Mouse (Mus musculus) hindbrain, embryonic 16.5 days (tissue): Measurements from ENCODE around the gene Madd. TPM values are rescaled to one million over a fixed set of nuclear protein-coding genes. Genes with fewer than 3 reads are reported as not detected.

ENCODE experiments used
- ATAC-seq: fragments of 200-750 bp; cut with Nextera tagmentation; 2 replicates; pipeline ENCODE4 v1.8.0; 2017; ENCODE audit warnings: moderate TSS enrichment, moderate library complexity
- H3K27ac ChIP-seq: fragments of 300-500 bp; sonication (generic); 2 replicates; pipeline ENCODE4 v1.5.1; 2014; ENCODE audit warnings: low read depth, mild to moderate bottlenecking, control low read depth, low read length, moderate library complexity
- H3K27me3 ChIP-seq: fragments of 300-500 bp; sonication (generic); replicated peaks from 2 replicates; pipeline ENCODE4 v1.6.1; 2014; ENCODE audit warnings: low read length; ENCODE audit not compliant: control insufficient read depth, insufficient read depth
- H3K36me3 ChIP-seq: fragments of 300-500 bp; sonication (generic); 2 replicates; pipeline ENCODE4 v1.6.1; 2014; ENCODE audit warnings: mild to moderate bottlenecking, low read length, moderate library complexity, mixed read lengths; ENCODE audit not compliant: control insufficient read depth, insufficient read depth
- H3K4me1 ChIP-seq: fragments of 300-500 bp; sonication (generic); 2 replicates; pipeline ENCODE4 v1.6.1; 2014; ENCODE audit warnings: low read depth, low read length; ENCODE audit not compliant: control insufficient read depth, insufficient read depth
- H3K4me2 ChIP-seq: fragments of 300-500 bp; sonication (generic); 2 replicates; pipeline ENCODE4 v1.6.1; 2014; ENCODE audit warnings: mild to moderate bottlenecking, low read length, control low read depth, moderate library complexity
- H3K4me3 ChIP-seq: fragments of 300-500 bp; sonication (generic); 2 replicates; pipeline ENCODE4 v1.5.1; 2014; ENCODE audit warnings: mild to moderate bottlenecking, low read length, control low read depth, moderate library complexity
- H3K9ac ChIP-seq: fragments of 300-500 bp; sonication (generic); 2 replicates; pipeline ENCODE4 v1.6.1; 2014; ENCODE audit warnings: low read depth, mild to moderate bottlenecking, control low read depth, low read length, moderate library complexity
- H3K9me3 ChIP-seq: fragments of 300-500 bp; sonication (generic); 2 replicates; pipeline ENCODE4 v1.6.1; 2014; ENCODE audit warnings: mild to moderate bottlenecking, low read length, moderate library complexity; ENCODE audit not compliant: control insufficient read depth
- WGBS: fragments of 180-500 bp; shearing (Covaris S2); extraction: QIAGEN DNeasy Blood & Tissue Kit; methylation state at CpG from one replicate; pipeline ENCODE4 v1.1.7; 2014; 5-methylcytosine and 5-hydroxymethylcytosine counted together
- polyA plus RNA-seq: library from polyadenylated mRNA; unstranded; fragments of >200 nt; fragmentation: Nextera tagmentation; extraction: Ambion mirVana; gene quantifications from 2 replicates; pipeline ENCODE4 v1.2.1, GENCODE M21; 2015

The Madd gene
- polyA plus RNA-seq, 1 experiment from 2014 or later, result 49.9 TPM

DNA sequence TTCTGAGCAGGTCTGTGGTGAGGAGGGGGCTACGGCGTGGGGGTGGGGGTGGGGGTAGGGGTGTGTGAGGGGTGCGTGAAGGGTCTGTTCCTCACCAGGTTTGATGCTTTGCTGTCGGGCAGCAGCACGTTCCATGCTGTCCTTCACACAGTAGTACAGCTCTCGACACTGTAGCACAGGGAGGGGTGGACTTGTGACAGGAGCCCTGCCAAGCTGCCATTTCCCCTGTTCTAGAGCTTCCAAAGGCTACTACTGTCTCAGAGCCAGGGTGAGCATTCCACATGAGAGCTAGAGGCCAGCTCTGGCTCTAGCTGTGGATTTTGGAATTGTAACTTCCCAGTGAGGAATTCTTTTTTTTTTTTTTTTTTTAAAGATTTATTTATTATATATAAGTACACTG, 40.7 kb downstream of the Madd start:
- H3K9me3 ChIP-seq, result no peaks in the 10 kb centered on the region
- H3K9ac ChIP-seq, result no peak overlapping the region
- H3K4me1 ChIP-seq, result no peaks in the 10 kb centered on the region
- H3K27ac ChIP-seq, result no peak overlapping the region
- no peak overlapping the region for H3K4me3 ChIP-seq
- no peak overlapping the region for H3K4me2 ChIP-seq
- 0 out of 2 replicates have a peak, but pooled peaks have one; percentile 28 for ATAC-seq
- H3K27me3 ChIP-seq, result no peaks in the 10 kb centered on the region
- whole genome bisulfite sequencing, result 94% methylated on average over 6 of the region's 6 CpGs
- H3K36me3 ChIP-seq, result peaks cover 50% of the 10 kb centered on the region

DNA sequence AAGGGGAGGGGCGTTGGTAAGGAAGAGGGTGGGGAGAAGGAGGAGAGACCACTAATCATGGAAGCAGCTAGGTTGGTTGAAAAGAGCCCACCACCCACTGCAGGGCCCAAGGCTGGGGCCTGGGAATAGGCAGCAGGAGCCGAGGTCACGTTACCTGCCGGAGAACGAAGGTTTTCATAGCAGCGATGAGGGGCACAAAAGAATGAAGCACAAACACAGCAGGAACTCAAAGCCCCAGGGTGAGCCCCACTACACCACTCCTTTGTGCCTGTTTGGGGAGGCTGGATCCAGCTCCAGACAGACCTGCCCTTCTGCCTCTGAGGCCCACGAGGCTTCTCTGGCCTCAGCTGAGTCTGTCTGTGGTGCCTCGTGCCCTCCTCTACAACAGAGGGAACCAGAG, 43.9 kb downstream of the Madd start:
- peaks cover 46% of the 10 kb centered on the region for H3K36me3 ChIP-seq
- no peak overlapping the region for H3K4me3 ChIP-seq
- no peaks in the 10 kb centered on the region for H3K9me3 ChIP-seq
- ATAC-seq, result no peak
- H3K4me2 ChIP-seq, result no peak overlapping the region
- H3K9ac ChIP-seq, result no peak overlapping the region
- H3K4me1 ChIP-seq, result no peaks in the 10 kb centered on the region
- no peak overlapping the region for H3K27ac ChIP-seq
- H3K27me3 ChIP-seq, result no peaks in the 10 kb centered on the region
- WGBS, result 74% methylated on average over 8 of the region's 8 CpGs

DNA sequence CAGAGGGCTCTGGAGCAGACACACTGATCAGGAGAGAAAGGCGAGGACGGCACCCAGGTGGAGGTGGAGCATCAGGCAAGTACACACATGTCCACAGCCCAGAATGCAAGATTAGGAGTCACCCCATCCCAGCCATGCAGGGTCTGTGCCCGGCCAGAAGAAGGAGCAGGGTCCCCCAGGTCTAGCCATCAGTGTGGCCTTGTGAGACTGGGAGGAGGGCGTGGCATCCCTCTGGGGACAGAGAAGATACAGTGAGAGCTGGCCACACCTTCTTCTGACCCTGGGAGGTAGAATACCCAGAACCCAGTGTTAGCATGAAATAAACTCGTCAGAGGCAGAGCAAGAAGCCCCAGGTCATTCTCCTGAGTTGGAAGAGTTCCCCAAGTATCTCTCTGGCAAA, 44.3 kb downstream of the Madd start:
- peaks cover 46% of the 10 kb centered on the region for H3K36me3 ChIP-seq
- no peaks in the 10 kb centered on the region for H3K9me3 ChIP-seq
- no peak overlapping the region for H3K9ac ChIP-seq
- WGBS, result 85% methylated on average over 5 of the region's 5 CpGs
- H3K4me3 ChIP-seq, result no peak overlapping the region
- H3K4me2 ChIP-seq, result no peak overlapping the region
- no peak for ATAC-seq
- H3K27ac ChIP-seq, result no peak overlapping the region
- H3K27me3 ChIP-seq, result no peaks in the 10 kb centered on the region
- H3K4me1 ChIP-seq, result no peaks in the 10 kb centered on the region

DNA sequence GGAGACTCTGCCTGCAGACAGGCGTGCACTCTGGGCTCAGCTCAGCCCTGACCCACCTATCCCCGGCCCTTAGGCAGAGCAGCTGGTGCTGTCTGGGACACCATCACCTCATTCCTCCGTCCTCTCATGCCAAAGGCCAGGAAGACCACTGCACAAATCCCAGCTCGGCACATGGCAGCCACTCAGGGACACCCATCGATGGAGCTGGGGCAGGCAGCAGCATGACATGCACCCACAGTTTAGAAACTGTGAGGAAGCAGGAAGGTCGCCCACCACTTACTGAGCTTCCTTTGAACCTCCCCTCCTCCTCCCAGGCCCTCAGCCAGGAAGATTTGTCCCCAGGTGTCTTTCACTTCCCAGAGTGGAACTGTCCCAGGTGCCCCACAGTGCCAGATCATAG, 46.2 kb downstream of the Madd start:
- no peaks in the 10 kb centered on the region for H3K27me3 ChIP-seq
- no peaks in the 10 kb centered on the region for H3K9me3 ChIP-seq
- peaks cover 37% of the 10 kb centered on the region for H3K36me3 ChIP-seq
- no peak overlapping the region for H3K4me2 ChIP-seq
- no peak overlapping the region for H3K27ac ChIP-seq
- no peak overlapping the region for H3K9ac ChIP-seq
- ATAC-seq, result no peak
- WGBS, result 91% methylated on average over 6 of the region's 6 CpGs
- H3K4me1 ChIP-seq, result no peaks in the 10 kb centered on the region
- no peak overlapping the region for H3K4me3 ChIP-seq

DNA sequence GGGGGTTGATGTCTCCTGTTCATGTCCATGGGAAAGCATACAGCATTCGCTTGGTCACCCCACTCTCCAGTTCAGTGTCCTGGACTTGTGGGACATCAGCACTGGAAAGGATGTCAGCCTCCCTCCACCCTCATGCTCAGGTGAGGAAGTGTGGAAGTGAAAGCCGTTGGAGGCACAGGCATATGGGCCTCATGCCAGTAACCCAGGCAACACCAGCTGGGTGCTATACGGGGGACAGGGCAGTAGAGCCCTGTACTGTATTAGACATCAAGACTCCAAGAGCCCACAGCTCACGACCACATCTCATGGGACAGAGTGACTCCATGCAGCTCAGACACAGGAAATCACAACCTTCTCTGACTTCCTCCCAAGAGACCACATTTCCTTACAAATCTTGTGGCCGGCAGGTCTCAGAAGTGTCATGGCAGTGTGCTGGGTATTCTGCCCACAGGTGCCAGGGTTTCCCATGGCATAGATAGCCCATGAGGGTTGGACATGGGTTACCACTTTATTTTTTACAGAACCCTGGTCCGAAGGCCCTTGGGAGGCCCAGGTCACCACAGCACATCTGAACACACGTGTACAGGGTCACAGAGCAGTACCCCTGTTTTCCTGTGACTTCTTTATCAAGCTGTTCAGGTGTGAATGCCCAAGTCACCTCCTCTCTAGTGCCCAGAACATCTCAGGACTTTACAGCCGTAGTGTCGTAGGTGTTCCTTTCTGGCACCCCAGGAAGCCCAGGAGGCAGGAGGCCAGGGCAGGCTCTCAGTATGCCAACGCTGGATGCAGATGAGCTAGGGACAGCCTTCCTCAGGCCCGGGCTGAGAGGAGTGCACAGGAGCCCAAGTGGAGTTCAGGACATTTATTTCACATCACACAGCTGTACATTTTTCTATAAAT, 46.9 kb downstream of the Madd start:
- Histone ChIP-seq H3K9me3 (no peaks in the 10 kb centered on the region), H3K4me1 (no peaks in the 10 kb centered on the region), H3K4me2 (no peak overlapping the region), H3K9ac (no peak overlapping the region), H3K27ac (no peak overlapping the region), H3K36me3 (peaks cover 32% of the 10 kb centered on the region), H3K4me3 (no peak overlapping the region), H3K27me3 (no peaks in the 10 kb centered on the region)
- WGBS, result 83% methylated on average over 11 of the region's 11 CpGs
- ATAC-seq, result no peak

DNA sequence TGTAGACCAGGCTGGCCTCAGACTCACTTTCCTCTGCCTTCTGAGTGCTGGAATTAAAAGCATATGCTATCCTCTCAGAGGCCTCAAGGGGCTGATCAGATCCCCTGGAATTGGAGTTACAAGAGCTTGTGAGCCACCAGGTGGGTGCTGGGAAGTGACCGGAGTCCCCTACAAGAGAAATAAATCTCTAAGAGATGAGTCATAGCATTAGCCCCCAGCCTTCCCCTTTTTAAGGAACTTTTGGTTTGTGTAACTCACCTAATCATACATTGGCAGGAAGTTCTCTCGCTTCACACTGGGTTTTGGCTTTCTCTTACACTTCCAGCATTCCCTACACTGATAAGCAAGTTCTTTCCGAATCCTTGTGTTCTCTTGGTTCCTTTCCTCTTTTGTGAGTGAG, 51.6 kb downstream of the Madd start:
- Histone ChIP-seq H3K27ac (no peak overlapping the region), H3K4me1 (no peaks in the 10 kb centered on the region), H3K9ac (no peak overlapping the region), H3K36me3 (peaks cover 3% of the 10 kb centered on the region; the same call in 1 of the 2 replicates), H3K9me3 (no peaks in the 10 kb centered on the region), H3K4me3 (no peak overlapping the region), H3K4me2 (no peak overlapping the region), H3K27me3 (no peaks in the 10 kb centered on the region)
- ATAC-seq, result no peak
- 93% methylated on average over 3 of the region's 3 CpGs for WGBS

DNA sequence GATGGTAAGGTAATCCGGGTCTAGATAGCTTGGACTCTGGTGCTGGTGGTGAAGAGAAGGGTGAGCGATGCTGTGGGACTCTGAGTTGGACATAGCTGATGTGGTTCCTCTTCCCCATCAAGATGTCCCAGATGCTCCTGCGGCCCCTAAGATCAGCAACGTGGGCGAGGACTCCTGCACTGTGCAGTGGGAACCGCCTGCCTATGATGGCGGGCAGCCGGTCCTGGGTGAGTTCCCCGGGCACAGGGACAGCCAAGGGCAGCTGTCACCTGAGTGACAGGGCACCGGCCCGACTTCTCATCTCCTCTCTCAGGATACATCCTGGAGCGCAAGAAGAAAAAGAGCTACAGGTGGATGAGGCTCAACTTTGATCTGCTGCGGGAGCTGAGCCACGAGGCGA, 52.4 kb downstream of the Madd start:
- WGBS, result 94% methylated on average over 15 of the region's 15 CpGs
- Histone ChIP-seq H3K36me3 (no peaks in the 10 kb centered on the region), H3K27me3 (no peaks in the 10 kb centered on the region), H3K9ac (no peak overlapping the region), H3K4me3 (no peak overlapping the region), H3K4me2 (no peak overlapping the region), H3K4me1 (no peaks in the 10 kb centered on the region), H3K9me3 (no peaks in the 10 kb centered on the region), H3K27ac (no peak overlapping the region)
- no peak for ATAC-seq

DNA sequence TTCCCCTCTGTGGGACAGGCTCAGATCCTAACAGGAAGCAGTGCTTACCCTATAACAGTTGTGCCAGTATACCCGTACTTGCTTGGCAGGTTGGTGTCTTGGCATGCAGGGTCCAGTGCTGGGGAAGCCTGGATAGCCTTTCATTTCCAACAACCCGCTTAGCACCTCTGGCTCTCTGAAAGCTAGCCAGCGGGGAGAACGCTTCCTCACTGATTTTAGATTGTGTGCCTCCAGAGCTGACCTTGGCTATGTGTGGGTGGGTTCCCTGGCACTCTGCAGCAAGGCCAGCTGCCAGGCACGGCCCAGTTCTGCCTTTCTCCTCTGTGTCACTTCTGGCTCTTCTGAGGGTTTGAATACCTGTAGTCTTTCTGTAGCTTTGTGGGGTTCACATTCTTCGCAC, 53.5 kb downstream of the Madd start:
- H3K4me1 ChIP-seq, result no peaks in the 10 kb centered on the region
- H3K4me3 ChIP-seq, result no peak overlapping the region
- no peak overlapping the region for H3K9ac ChIP-seq
- ATAC-seq, result no peak
- H3K4me2 ChIP-seq, result no peak overlapping the region
- H3K27ac ChIP-seq, result no peak overlapping the region
- no peaks in the 10 kb centered on the region for H3K36me3 ChIP-seq
- H3K9me3 ChIP-seq, result no peaks in the 10 kb centered on the region
- 86% methylated on average over 6 of the region's 6 CpGs for WGBS
- no peaks in the 10 kb centered on the region for H3K27me3 ChIP-seq

DNA sequence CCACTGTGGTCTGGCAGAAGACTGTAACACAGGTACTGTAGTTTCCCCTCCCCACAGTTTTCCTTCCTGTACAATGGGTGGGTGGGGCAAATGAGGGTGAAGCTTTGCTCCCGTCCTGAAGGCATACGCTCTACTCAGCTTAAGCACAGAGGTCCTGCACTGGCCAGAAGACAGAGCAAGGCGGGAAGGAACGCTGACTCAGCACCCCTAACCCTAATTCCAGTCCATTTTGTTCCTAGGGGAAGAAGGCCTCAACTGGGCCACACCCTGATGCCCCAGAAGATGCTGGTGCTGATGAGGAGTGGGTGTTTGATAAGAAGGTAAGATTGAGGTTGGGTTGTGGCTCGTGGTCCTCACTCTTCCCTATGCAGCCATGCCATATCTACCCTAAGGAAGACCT, 54.9 kb downstream of the Madd start:
- no peak overlapping the region for H3K4me2 ChIP-seq
- no peaks in the 10 kb centered on the region for H3K9me3 ChIP-seq
- no peak overlapping the region for H3K4me3 ChIP-seq
- no peaks in the 10 kb centered on the region for H3K27me3 ChIP-seq
- H3K36me3 ChIP-seq, result no peaks in the 10 kb centered on the region
- WGBS, result 91% methylated on average over 5 of the region's 5 CpGs
- ATAC-seq, result no peak
- H3K4me1 ChIP-seq, result no peaks in the 10 kb centered on the region
- H3K27ac ChIP-seq, result no peak overlapping the region
- H3K9ac ChIP-seq, result no peak overlapping the region
